Mouse (Mus musculus): ENCODE results near the gene Hist2h2be.

- TF ChIP-seq CTCF (IDR thresholded peaks at IDR 0.05; ENCODE audit: borderline replicate concordance, control insufficient read depth, extremely low read depth, insufficient read depth, low read length, poor library complexity) (no peak), POLR2A (IDR thresholded peaks at IDR 0.05; ENCODE audit: control insufficient read depth, extremely low read depth, insufficient read depth, low read length, poor library complexity) (no peak)
Measured at GRCm38 (mm10) chr3:96230404-96230803, 9.5 kb downstream of the Hist2h2be start.

Measured in thymus, adult 2 months (tissue).